Mouse (Mus musculus): ENCODE measurements at regions not wholly inside any gene's neighbourhood (a gene's known extent, or its start where the extent isn't known, plus 50 kb on each side); places are given as distances from the start of the nearest gene placed in this dataset.
A peak's percentile ranks its signal among the peaks of the same experiment; 100 is the strongest.

DNA sequence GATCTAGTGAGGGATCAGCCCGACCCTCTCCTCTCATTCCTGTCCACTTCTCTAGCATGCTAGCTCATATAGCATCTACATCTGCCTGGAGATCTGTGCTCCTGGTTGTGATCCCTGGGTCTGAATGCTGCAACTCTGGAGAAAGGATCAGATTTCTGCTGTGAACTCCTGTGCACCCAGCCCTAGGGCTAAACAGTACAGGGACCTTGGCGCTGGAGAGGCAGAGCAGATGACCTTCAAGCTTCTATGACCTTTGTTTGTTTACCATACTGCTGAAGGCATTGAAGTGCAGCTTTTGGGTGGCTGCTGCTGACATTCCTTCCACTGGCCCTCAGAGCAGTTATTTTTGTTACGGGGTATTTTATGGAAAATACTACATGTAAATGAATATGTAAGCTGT lies 337.4 kb downstream of the Lmx1a start:
- no peaks in the 10 kb centered on the region for H3K4me1 ChIP-seq (ENCODE audit: control insufficient read depth, insufficient read depth, low read length)
- WGBS: 56% methylated on average over 3 of the region's 3 CpGs
- no peak overlapping the region for H3K4me2 ChIP-seq (ENCODE audit: low read depth, low read length)
- no peak for ATAC-seq (replicated peaks; ENCODE audit: extremely low read depth, insufficient read depth, low FRiP score)
- H3K4me3 ChIP-seq (ENCODE audit: low read length): no peak overlapping the region
- no peak overlapping the region for H3K27ac ChIP-seq (ENCODE audit: low read length)
- H3K27me3 ChIP-seq (ENCODE audit: control insufficient read depth, insufficient read depth, low read length): no peaks in the 10 kb centered on the region
- no peaks in the 10 kb centered on the region for H3K9me3 ChIP-seq (replicated peaks; ENCODE audit: control insufficient read depth, low read length)
- no peaks in the 10 kb centered on the region for H3K36me3 ChIP-seq (ENCODE audit: control insufficient read depth, insufficient read depth)
- H3K9ac ChIP-seq (ENCODE audit: low read length): no peak overlapping the region

DNA sequence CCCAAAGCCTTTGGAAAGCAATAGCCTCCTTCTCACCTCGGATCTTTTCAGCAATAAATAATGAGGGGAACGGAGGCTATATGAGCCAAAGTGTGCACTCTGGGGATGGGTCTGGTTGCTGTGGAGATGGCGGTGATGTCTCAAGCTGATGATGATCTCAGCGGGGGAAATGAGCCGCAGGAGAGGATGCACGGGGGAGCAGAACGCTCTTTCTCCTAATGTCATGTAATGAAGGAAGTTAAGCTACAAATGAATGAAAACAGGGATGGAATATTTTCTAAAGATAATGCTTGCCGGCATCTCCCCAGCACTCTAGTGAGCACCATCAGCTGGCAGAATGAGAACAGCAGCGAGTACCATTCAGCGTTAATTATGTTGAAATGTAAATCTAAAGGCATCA lies 355.7 kb downstream of the Lmx1a start:
- ATAC-seq (replicated peaks; ENCODE audit: extremely low read depth, insufficient read depth, low FRiP score): no peak
- no peaks in the 10 kb centered on the region for H3K27me3 ChIP-seq (ENCODE audit: control insufficient read depth, insufficient read depth, low read length)
- H3K36me3 ChIP-seq (ENCODE audit: control insufficient read depth, insufficient read depth): no peaks in the 10 kb centered on the region
- H3K4me3 ChIP-seq (ENCODE audit: low read length): no peak overlapping the region
- H3K9me3 ChIP-seq (replicated peaks; ENCODE audit: control insufficient read depth, low read length): no peaks in the 10 kb centered on the region
- H3K4me2 ChIP-seq (ENCODE audit: low read depth, low read length): no peak overlapping the region
- H3K27ac ChIP-seq (ENCODE audit: low read length): no peak overlapping the region
- H3K9ac ChIP-seq (ENCODE audit: low read length): no peak overlapping the region
- WGBS: 67% methylated on average over 10 of the region's 10 CpGs
- H3K4me1 ChIP-seq (ENCODE audit: control insufficient read depth, insufficient read depth, low read length): no peaks in the 10 kb centered on the region

DNA sequence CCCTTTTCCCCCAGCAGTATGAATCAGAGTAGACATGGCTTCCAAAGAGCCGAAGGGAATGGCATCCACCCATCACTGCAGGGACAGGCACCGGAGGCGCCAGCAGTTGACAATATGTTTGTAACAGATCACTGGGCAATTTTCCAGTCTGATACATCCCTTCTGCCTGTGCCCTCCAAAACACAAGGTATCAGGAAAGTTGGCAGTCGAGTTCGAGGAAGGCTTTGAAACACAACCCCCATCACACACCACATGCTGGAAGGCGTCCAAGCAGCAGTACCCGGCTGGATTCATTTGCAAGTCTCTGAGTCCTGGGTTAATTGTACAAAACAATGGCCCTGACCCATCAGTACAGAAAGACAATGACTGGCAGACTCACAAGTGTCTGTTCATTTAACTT lies 357.3 kb downstream of the Lmx1a start:
- ATAC-seq (replicated peaks; ENCODE audit: extremely low read depth, insufficient read depth, low FRiP score): no peak
- WGBS: 46% methylated on average over 7 of the region's 7 CpGs
- Histone ChIP-seq H3K4me1 (ENCODE audit: control insufficient read depth, insufficient read depth, low read length) (no peaks in the 10 kb centered on the region), H3K36me3 (ENCODE audit: control insufficient read depth, insufficient read depth) (no peaks in the 10 kb centered on the region), H3K4me2 (ENCODE audit: low read depth, low read length) (no peak overlapping the region), H3K4me3 (ENCODE audit: low read length) (no peak overlapping the region), H3K9me3 (replicated peaks; ENCODE audit: control insufficient read depth, low read length) (no peaks in the 10 kb centered on the region), H3K9ac (ENCODE audit: low read length) (no peak overlapping the region), H3K27ac (ENCODE audit: low read length) (no peak overlapping the region), H3K27me3 (ENCODE audit: control insufficient read depth, insufficient read depth, low read length) (no peaks in the 10 kb centered on the region)

DNA sequence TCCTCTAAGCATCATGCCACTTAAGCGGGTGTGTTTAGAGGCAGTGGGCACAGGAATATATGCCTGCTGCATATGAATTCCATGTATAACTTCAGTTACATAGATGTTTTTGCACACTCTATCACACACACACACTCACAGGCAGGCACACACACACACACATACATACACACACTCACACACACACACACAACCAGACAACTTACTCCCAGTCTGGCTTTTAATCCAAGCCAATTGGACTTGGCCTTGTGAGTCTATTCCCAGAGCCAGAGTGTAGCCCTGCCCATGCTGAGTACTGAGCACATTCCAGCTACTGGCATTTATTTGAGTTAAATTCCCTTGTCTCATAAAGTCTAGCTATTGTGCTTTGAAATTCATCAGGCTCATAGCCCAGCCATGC lies 357.7 kb downstream of the Lmx1a start:
- H3K36me3 ChIP-seq (ENCODE audit: control insufficient read depth, insufficient read depth): no peaks in the 10 kb centered on the region
- H3K4me1 ChIP-seq (ENCODE audit: control insufficient read depth, insufficient read depth, low read length): no peaks in the 10 kb centered on the region
- H3K4me2 ChIP-seq (ENCODE audit: low read depth, low read length): no peak overlapping the region
- WGBS: 92% methylated on average over 1 of the region's 1 CpGs
- H3K9me3 ChIP-seq (replicated peaks; ENCODE audit: control insufficient read depth, low read length): no peaks in the 10 kb centered on the region
- H3K27ac ChIP-seq (ENCODE audit: low read length): no peak overlapping the region
- no peak overlapping the region for H3K4me3 ChIP-seq (ENCODE audit: low read length)
- H3K9ac ChIP-seq (ENCODE audit: low read length): no peak overlapping the region
- no peak for ATAC-seq (replicated peaks; ENCODE audit: extremely low read depth, insufficient read depth, low FRiP score)
- H3K27me3 ChIP-seq (ENCODE audit: control insufficient read depth, insufficient read depth, low read length): no peaks in the 10 kb centered on the region

DNA sequence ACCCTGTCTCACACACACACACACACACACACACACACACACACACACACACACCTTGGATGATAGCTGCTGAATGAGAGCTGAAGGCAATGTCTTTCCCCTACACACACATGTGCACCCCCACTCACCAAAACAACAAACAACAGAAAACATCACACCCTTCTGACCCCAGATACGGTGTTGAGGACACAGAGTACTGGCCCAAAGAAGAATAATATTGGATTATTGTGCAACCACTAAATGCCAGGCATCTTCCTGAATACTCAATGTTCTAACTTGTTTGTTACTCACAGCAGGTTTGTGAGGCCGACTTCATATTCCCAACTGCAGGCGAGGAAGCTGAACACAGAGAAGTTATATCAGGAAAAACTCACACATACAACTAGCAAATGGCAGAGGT lies 360.9 kb downstream of the Lmx1a start:
- H3K36me3 ChIP-seq (ENCODE audit: control insufficient read depth, insufficient read depth): no peaks in the 10 kb centered on the region
- H3K27me3 ChIP-seq (ENCODE audit: control insufficient read depth, insufficient read depth, low read length): no peaks in the 10 kb centered on the region
- H3K4me2 ChIP-seq (ENCODE audit: low read depth, low read length): no peak overlapping the region
- ATAC-seq (replicated peaks; ENCODE audit: extremely low read depth, insufficient read depth, low FRiP score): no peak
- H3K4me1 ChIP-seq (ENCODE audit: control insufficient read depth, insufficient read depth, low read length): no peaks in the 10 kb centered on the region
- 90% methylated on average over 3 of the region's 3 CpGs for WGBS
- no peak overlapping the region for H3K4me3 ChIP-seq (ENCODE audit: low read length)
- no peaks in the 10 kb centered on the region for H3K9me3 ChIP-seq (replicated peaks; ENCODE audit: control insufficient read depth, low read length)
- no peak overlapping the region for H3K9ac ChIP-seq (ENCODE audit: low read length)
- no peak overlapping the region for H3K27ac ChIP-seq (ENCODE audit: low read length)

DNA sequence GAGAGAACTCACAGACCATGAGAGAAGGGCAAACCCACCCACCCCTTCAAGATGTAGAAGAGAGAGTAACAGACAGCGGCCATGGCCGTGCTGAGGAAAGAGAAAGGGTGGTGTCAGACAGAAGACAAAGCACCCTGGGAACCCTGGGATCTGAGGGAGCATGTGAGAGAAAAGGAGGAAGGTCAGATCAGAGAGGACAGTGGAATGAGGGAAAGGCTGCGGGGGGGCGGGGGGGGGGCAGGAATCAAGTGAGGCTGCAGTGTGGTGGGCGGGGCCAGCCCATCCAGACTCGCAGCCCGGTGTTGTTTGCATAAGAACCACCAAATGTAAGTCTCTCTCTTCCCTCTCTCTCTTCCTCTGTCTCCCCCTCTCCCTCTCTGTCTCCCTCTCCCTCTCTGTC lies 367.4 kb downstream of the Lmx1a start:
- peak overlapping the region; percentile 42 for H3K4me2 ChIP-seq (ENCODE audit: low read depth, low read length)
- H3K27me3 ChIP-seq (ENCODE audit: control insufficient read depth, insufficient read depth, low read length): no peaks in the 10 kb centered on the region
- H3K4me3 ChIP-seq (ENCODE audit: low read length): no peak overlapping the region
- no peak for ATAC-seq (replicated peaks; ENCODE audit: extremely low read depth, insufficient read depth, low FRiP score)
- no peaks in the 10 kb centered on the region for H3K9me3 ChIP-seq (replicated peaks; ENCODE audit: control insufficient read depth, low read length)
- WGBS: 4% methylated on average over 5 of the region's 7 CpGs
- H3K9ac ChIP-seq (ENCODE audit: low read length): no peak overlapping the region
- H3K4me1 ChIP-seq (ENCODE audit: control insufficient read depth, insufficient read depth, low read length): no peaks in the 10 kb centered on the region
- H3K36me3 ChIP-seq (ENCODE audit: control insufficient read depth, insufficient read depth): no peaks in the 10 kb centered on the region
- H3K27ac ChIP-seq (ENCODE audit: low read length): no peak overlapping the region

DNA sequence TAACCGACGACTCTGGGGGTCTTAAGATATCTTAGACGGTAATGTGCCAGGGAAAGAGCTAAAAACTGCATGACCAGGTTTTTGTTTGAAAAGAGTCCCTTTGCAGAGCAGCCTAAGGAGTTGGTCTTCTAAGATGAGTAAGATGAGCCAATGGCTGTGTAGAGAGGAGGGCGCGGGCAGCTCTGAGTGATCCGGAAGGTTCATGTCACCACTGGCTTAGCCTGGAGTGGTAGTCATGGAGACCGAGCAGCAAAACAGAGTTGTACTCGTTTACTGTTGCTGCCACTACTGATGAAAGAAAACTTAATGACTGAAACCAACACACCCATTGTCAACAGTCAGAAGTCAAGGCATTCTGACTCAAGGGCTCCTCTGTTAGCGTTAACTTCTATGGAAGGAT lies 368.4 kb downstream of the Lmx1a start:
- no peak for ATAC-seq (replicated peaks; ENCODE audit: extremely low read depth, insufficient read depth, low FRiP score)
- Histone ChIP-seq H3K4me3 (ENCODE audit: low read length) (no peak overlapping the region), H3K27ac (ENCODE audit: low read length) (no peak overlapping the region), H3K4me2 (ENCODE audit: low read depth, low read length) (no peak overlapping the region), H3K4me1 (ENCODE audit: control insufficient read depth, insufficient read depth, low read length) (no peaks in the 10 kb centered on the region), H3K9me3 (replicated peaks; ENCODE audit: control insufficient read depth, low read length) (no peaks in the 10 kb centered on the region), H3K27me3 (ENCODE audit: control insufficient read depth, insufficient read depth, low read length) (no peaks in the 10 kb centered on the region), H3K9ac (ENCODE audit: low read length) (no peak overlapping the region), H3K36me3 (ENCODE audit: control insufficient read depth, insufficient read depth) (no peaks in the 10 kb centered on the region)
- WGBS: 46% methylated on average over 9 of the region's 9 CpGs

DNA sequence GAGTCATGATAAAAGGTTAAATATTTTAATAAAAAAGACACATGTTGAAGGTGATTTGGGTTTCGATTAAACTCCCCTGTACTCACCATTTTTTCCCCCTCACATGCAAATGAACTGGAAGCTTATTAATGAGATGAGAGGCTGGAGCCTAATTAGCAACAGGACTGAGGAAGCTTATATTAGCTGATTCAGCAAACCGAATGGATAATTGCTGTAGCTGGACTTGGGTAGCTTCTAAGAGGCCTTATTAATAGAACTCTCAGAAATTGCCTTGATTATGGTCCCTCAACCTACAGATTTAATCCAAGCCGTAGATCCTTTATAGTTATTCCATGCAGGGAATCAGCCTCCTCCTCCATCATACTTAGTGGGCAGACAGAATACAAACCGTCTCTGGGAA lies 369.7 kb downstream of the Lmx1a start:
- Histone ChIP-seq H3K4me2 (ENCODE audit: low read depth, low read length) (no peak overlapping the region), H3K9ac (ENCODE audit: low read length) (no peak overlapping the region), H3K4me3 (ENCODE audit: low read length) (no peak overlapping the region), H3K9me3 (replicated peaks; ENCODE audit: control insufficient read depth, low read length) (no peaks in the 10 kb centered on the region), H3K36me3 (ENCODE audit: control insufficient read depth, insufficient read depth) (no peaks in the 10 kb centered on the region), H3K27ac (ENCODE audit: low read length) (no peak overlapping the region), H3K4me1 (ENCODE audit: control insufficient read depth, insufficient read depth, low read length) (no peaks in the 10 kb centered on the region), H3K27me3 (ENCODE audit: control insufficient read depth, insufficient read depth, low read length) (no peaks in the 10 kb centered on the region)
- no peak for ATAC-seq (replicated peaks; ENCODE audit: extremely low read depth, insufficient read depth, low FRiP score)
- WGBS: 81% methylated on average over 4 of the region's 4 CpGs

DNA sequence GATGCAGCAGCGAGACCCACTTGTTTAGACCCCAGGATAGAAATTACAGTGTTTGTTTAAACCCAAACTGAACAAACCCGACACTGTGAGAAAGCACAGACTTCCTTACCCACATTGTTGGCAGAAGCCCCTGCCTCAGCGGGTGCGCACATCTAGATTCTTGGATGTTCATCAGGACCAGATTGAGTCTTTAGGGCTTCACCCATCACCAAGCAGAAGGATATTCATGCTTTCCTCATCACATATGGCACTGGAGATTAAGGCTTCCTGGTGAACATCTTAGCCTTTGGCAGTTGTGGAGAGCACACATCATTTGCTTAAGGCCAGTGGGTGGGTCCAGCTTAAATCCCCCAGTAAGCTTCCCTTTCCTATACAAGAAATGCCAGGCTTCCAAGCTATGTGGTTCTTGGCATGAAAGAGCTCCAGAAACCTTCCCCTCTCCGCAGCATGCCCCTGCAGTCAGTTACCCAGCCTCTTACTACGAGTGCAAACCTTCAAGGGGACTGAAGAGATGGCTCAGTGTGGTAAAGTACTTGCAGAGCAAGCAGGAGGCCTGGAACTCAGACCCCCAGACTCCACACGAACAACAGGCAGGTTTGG lies 367.9 kb downstream of the Pbx1 start:
- no peaks in the 10 kb centered on the region for H3K9me3 ChIP-seq (replicated peaks; ENCODE audit: control insufficient read depth, low read length)
- no peak overlapping the region for H3K4me3 ChIP-seq (ENCODE audit: low read length)
- no peak overlapping the region for H3K9ac ChIP-seq (ENCODE audit: low read length)
- no peak overlapping the region for H3K27ac ChIP-seq (ENCODE audit: low read length)
- no peaks in the 10 kb centered on the region for H3K27me3 ChIP-seq (ENCODE audit: control insufficient read depth, insufficient read depth, low read length)
- ATAC-seq (replicated peaks; ENCODE audit: extremely low read depth, insufficient read depth, low FRiP score): no peak
- WGBS: 69% methylated on average over 7 of the region's 7 CpGs
- no peak overlapping the region for H3K4me2 ChIP-seq (ENCODE audit: low read depth, low read length)
- H3K36me3 ChIP-seq (ENCODE audit: control insufficient read depth, insufficient read depth): no peaks in the 10 kb centered on the region
- no peaks in the 10 kb centered on the region for H3K4me1 ChIP-seq (ENCODE audit: control insufficient read depth, insufficient read depth, low read length)

DNA sequence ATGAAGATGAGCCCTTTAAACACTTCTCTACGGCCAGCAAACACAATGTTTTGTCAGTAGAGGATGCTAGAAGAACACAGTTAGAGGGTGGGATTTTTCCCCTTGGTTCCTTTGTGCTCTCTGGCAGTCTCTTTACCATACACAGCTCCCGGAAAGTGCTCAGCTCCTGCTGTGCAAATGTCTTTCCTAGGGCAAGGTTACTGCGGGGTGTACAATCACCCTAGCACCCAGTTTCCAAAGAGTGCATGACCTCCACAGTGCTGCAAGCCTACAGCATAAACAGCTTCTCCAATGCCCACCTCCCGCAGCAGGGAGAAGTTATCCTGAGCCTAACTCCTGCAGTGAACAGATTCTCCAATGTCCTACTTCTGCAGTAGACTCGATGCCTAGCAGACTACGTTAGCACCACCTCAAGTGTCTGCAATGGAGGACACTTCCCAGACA lies 366.4 kb downstream of the Pbx1 start:
- no peaks in the 10 kb centered on the region for H3K9me3 ChIP-seq (replicated peaks; ENCODE audit: control insufficient read depth, low read length)
- no peak for ATAC-seq (replicated peaks; ENCODE audit: extremely low read depth, insufficient read depth, low FRiP score)

More for the DNA sequence above, 366.4 kb downstream of the Pbx1 start:
- Histone ChIP-seq H3K27ac (ENCODE audit: low read length) (no peak overlapping the region), H3K4me2 (ENCODE audit: low read depth, low read length) (no peak overlapping the region), H3K9ac (ENCODE audit: low read length) (no peak overlapping the region), H3K4me3 (ENCODE audit: low read length) (no peak overlapping the region), H3K27me3 (ENCODE audit: control insufficient read depth, insufficient read depth, low read length) (no peaks in the 10 kb centered on the region), H3K36me3 (ENCODE audit: control insufficient read depth, insufficient read depth) (no peaks in the 10 kb centered on the region), H3K4me1 (ENCODE audit: control insufficient read depth, insufficient read depth, low read length) (no peaks in the 10 kb centered on the region)
- 56% methylated on average over 6 of the region's 6 CpGs for WGBS

Data from heart, embryonic 16.5 days (tissue).